Mouse (Mus musculus): ENCODE data around the gene Ccdc102a. TPM values are rescaled to one million over a fixed set of nuclear protein-coding genes. Genes with fewer than 3 reads are reported as not detected.

The Ccdc102a gene
- polyA plus RNA-seq, 1 experiment from 2014 or later, result 18.2 TPM

DNA sequence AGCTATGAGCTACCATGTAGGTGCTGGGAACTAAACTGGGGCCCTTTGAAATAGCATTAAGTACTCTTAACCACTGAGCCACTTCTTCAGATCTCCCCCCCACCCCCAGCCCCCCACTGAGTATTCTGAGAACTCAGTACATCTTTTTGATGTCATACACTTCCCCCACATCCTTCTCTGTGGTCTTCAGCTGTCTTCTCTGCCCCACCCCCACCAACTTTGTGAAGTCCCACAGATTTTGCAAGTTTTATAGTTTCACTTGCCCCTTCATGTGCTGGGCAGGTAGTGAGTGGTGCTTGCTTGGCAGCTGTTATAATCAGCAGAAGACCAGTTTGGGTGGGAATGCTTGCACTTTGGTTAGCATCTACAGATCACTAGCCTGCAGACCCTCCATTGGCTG, 1.4 kb upstream of the Ccdc102a start:
- Histone ChIP-seq H3K36me3 (no peaks in the 10 kb centered on the region), H3K9ac (no peak overlapping the region), H3K27ac (replicated peaks) (no peak overlapping the region), H3K4me3 (no peak overlapping the region), H3K9me3 (no peaks in the 10 kb centered on the region), H3K27me3 (replicated peaks) (no peaks in the 10 kb centered on the region), H3K4me1 (peaks cover 54% of the 10 kb centered on the region), H3K4me2 (no peak overlapping the region)
- ATAC-seq (ENCODE audit: extremely low read depth, insufficient number of reproducible peaks, low FRiP score, low TSS enrichment), result no peak

DNA sequence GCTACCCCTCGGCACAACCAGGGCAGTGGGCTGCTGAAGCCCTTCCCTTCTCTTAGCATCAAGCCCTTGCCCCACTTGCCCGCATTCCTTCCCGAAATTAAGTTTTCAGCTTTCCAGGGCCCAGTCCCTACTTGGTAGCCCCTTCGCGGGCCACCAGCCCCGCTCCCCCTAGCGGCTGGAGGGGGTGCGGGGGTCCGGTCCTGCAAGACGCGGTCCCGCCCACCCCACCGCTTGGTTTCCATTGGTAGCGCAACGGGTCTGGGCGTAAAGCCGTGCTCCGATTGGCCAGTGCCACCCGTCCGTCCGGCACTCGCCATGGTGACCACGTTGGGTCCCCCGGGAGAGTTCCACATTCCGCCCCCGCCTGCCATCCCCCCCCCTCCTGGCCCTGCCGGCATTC, 546 bp downstream of the Ccdc102a start:
- Histone ChIP-seq H3K36me3 (peaks cover 11% of the 10 kb centered on the region), H3K4me2 (peak overlapping the region; percentile 81), H3K27ac (replicated peaks) (peak overlapping the region; percentile 81), H3K9me3 (no peaks in the 10 kb centered on the region), H3K9ac (peak overlapping the region; percentile 85), H3K4me1 (peaks cover 61% of the 10 kb centered on the region), H3K27me3 (replicated peaks) (peaks cover 11% of the 10 kb centered on the region), H3K4me3 (peak overlapping the region; percentile 87)
- ATAC-seq (ENCODE audit: extremely low read depth, insufficient number of reproducible peaks, low FRiP score, low TSS enrichment), result peak; percentile 90
- 1% methylated on average over 27 of the region's 27 CpGs for WGBS

DNA sequence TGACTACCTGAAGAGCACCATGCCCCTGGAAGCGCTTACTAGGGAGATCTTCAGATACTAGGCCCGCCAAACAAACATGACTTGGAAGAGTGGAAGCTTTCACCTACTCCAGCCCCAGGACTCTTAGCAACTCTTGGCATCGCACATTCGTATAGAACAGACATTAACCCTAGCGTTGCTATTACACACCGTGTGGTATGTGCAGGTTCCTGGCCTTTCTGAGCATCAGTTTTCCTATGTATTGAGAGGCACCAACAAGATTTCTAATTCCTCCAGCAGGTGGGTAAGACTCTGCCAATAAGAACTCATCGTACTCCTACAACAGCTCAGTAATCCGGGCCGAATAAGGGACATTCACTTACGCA, 956 bp downstream of the Ccdc102a start:
- H3K9me3 ChIP-seq, result no peaks in the 10 kb centered on the region
- peak overlapping the region; percentile 43 for H3K27ac ChIP-seq (replicated peaks)
- H3K4me3 ChIP-seq, result peak overlapping the region; percentile 87
- H3K27me3 ChIP-seq (replicated peaks), result peaks cover 11% of the 10 kb centered on the region
- peaks cover 61% of the 10 kb centered on the region for H3K4me1 ChIP-seq
- 2% methylated on average over 10 of the region's 10 CpGs for WGBS
- H3K4me2 ChIP-seq, result peak overlapping the region; percentile 81
- ATAC-seq (ENCODE audit: extremely low read depth, insufficient number of reproducible peaks, low FRiP score, low TSS enrichment), result no peak
- H3K9ac ChIP-seq, result peak overlapping the region; percentile 85
- H3K36me3 ChIP-seq, result peaks cover 15% of the 10 kb centered on the region

DNA sequence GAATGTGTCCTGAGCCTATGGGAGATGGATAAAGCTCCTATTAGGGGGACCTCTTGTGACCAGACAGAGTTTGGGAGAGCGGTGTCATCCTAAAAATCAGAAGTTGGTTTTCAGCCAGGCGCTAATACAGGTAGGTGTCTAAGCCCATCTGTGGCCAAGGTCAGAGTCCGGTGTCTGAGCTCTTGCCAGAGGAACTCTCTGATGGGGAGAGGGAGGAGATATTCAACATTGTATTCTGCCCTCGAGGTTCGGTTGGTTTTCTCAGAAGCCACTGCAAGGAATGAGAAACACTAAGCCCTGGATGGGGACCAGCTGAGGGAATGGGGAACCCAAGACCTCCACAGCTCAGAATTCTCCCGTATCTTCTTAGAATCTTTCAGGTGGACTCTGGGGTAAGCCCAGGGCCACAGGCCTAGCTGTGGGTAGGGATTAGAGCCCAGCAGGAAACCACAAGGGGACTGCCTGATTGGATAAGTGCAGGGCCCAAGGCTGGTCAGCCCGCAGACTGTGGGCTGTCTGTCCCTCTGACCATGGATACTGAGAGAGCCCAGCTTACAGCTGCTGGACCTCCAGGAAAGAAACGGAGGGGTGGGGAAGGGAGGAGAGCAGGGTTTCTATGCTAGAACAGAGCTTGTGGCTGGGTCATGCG, 1.5 kb downstream of the Ccdc102a start:
- no peaks in the 10 kb centered on the region for H3K9me3 ChIP-seq
- WGBS, result 45% methylated on average over 9 of the region's 9 CpGs
- peaks cover 11% of the 10 kb centered on the region for H3K27me3 ChIP-seq (replicated peaks)
- peak overlapping the region; percentile 85 for H3K9ac ChIP-seq
- H3K4me2 ChIP-seq, result peak overlapping the region; percentile 81
- H3K36me3 ChIP-seq, result peaks cover 20% of the 10 kb centered on the region
- H3K4me3 ChIP-seq, result peak overlapping the region; percentile 87
- H3K27ac ChIP-seq (replicated peaks), result peak overlapping the region; percentile 43
- ATAC-seq (ENCODE audit: extremely low read depth, insufficient number of reproducible peaks, low FRiP score, low TSS enrichment), result no peak
- H3K4me1 ChIP-seq, result peaks cover 61% of the 10 kb centered on the region

DNA sequence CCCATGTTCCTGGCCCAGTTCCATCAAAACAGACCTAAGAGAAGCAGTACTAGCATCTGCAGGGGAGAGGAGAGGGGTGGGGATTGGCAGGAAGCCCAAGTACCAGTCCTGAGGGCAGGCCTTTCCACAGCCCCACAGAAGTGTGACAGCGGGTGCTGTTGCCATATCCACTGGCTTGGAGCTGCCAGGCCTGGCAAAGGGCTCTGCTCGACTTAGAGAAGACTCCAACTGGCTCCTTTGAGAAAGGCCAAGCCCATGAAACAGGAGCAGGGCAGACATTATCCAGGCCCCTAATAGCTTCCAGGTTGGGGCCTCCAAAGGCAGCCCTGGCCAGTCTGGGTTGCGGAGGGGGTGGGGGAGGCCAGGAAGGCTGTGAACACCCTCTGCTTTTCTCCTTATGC, 3.2 kb downstream of the Ccdc102a start:
- H3K27ac ChIP-seq (replicated peaks), result peak overlapping the region; percentile 68
- H3K4me3 ChIP-seq, result peak overlapping the region; percentile 5; the same call in 1 of the 2 replicates
- peaks cover 37% of the 10 kb centered on the region for H3K36me3 ChIP-seq
- peak overlapping the region; percentile 71 for H3K4me2 ChIP-seq
- ATAC-seq (ENCODE audit: extremely low read depth, insufficient number of reproducible peaks, low FRiP score, low TSS enrichment), result no peak
- peak overlapping the region; percentile 72 for H3K9ac ChIP-seq
- WGBS, result 29% methylated on average over 3 of the region's 3 CpGs
- H3K27me3 ChIP-seq (replicated peaks), result peaks cover 11% of the 10 kb centered on the region
- peaks cover 63% of the 10 kb centered on the region for H3K4me1 ChIP-seq
- no peaks in the 10 kb centered on the region for H3K9me3 ChIP-seq

DNA sequence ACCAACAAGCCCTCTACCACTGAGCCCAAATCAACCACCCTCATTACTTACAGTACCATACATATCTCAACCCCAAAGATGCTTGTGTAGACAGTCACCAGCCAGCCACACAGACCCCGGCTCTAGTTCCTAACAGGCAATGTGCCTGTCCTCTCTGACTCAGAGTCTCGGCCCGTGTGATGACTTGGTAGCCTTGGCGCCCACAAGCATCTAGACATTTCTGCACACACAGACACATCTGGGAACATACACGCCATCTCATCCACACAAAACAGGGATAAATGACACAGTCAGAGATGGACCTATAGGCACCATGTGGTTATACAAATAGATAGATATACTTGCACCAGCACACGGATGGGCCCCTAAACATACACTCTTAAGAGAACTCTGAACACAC, 3.6 kb downstream of the Ccdc102a start:
- 67% methylated on average over 6 of the region's 6 CpGs for WGBS
- no peaks in the 10 kb centered on the region for H3K9me3 ChIP-seq
- ATAC-seq (ENCODE audit: extremely low read depth, insufficient number of reproducible peaks, low FRiP score, low TSS enrichment), result no peak
- H3K27me3 ChIP-seq (replicated peaks), result peaks cover 11% of the 10 kb centered on the region
- peak overlapping the region; percentile 71 for H3K4me2 ChIP-seq
- H3K4me1 ChIP-seq, result peaks cover 63% of the 10 kb centered on the region
- H3K4me3 ChIP-seq, result 0 out of 2 replicates have a peak overlapping the region, but pooled peaks have one; percentile 5
- H3K9ac ChIP-seq, result peak overlapping the region; percentile 72; the same call in 1 of the 2 replicates
- peak overlapping the region; percentile 68; the same call in 1 of the 2 replicates for H3K27ac ChIP-seq (replicated peaks)
- peaks cover 42% of the 10 kb centered on the region for H3K36me3 ChIP-seq

DNA sequence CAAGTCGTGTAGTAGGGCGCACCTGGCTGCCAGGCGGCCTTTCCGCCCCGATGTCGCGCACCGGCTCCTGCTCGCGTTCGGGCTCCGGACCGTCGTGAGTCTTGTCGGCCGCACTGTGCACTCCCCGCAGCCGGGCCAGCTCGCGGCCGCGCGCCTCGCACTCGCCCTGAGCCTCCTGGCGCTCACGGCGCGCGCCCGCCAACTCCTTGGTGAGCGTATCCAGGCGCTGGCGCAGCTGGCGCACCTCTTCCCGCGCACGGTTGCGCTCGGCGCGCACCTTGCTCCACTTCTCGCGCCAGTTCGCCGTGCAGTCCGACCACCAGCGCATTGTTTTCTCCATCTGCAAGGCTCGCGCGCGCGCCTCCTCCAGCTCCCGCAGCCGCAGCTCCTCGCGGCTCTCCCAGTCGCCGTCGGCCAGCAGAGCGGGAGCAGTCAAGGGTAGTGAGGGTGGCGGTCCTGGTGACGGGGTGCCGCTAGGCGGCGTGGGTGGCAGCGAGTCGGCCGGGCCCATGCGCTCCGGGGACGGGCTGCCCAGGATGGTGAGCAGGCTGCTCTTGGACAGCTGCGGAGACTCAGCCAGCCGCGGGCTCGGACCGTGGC, 4.7 kb downstream of the Ccdc102a start:
- Histone ChIP-seq H3K9ac (peak overlapping the region; percentile 72), H3K36me3 (peaks cover 50% of the 10 kb centered on the region), H3K4me2 (peak overlapping the region; percentile 71), H3K4me1 (peaks cover 65% of the 10 kb centered on the region), H3K27ac (replicated peaks) (no peak overlapping the region), H3K27me3 (replicated peaks) (peaks cover 11% of the 10 kb centered on the region), H3K9me3 (no peaks in the 10 kb centered on the region), H3K4me3 (peak overlapping the region; percentile 43)
- ATAC-seq (ENCODE audit: extremely low read depth, insufficient number of reproducible peaks, low FRiP score, low TSS enrichment), result no peak
- 12% methylated on average over 77 of the region's 77 CpGs for WGBS

DNA sequence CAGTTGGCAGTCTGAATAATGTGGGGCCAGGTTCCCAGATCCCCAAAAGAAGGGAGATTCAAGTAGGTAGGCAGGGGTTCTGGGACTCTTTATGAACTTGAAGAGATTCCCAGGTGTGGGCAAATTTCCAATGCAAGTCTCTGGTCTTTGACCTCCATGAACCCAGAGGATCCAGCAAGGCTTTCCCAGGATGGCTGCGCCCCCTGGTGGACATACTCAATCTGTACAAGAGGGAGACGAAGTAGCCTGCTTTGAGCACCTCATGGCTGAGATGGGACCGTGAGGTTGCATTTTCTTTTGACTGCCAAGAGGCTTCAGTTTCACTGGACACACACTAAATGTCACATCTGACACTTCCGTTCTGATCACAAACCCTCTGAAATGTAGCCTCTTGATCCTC, 9.1 kb downstream of the Ccdc102a start:
- no peak for ATAC-seq (ENCODE audit: extremely low read depth, insufficient number of reproducible peaks, low FRiP score, low TSS enrichment)
- Histone ChIP-seq H3K4me3 (no peak overlapping the region), H3K36me3 (peaks cover 92% of the 10 kb centered on the region), H3K27ac (replicated peaks) (no peak overlapping the region), H3K9ac (no peak overlapping the region), H3K9me3 (no peaks in the 10 kb centered on the region), H3K4me2 (no peak overlapping the region), H3K27me3 (replicated peaks) (peaks cover 11% of the 10 kb centered on the region), H3K4me1 (peaks cover 55% of the 10 kb centered on the region)
- WGBS, result 7% methylated on average over 4 of the region's 4 CpGs

DNA sequence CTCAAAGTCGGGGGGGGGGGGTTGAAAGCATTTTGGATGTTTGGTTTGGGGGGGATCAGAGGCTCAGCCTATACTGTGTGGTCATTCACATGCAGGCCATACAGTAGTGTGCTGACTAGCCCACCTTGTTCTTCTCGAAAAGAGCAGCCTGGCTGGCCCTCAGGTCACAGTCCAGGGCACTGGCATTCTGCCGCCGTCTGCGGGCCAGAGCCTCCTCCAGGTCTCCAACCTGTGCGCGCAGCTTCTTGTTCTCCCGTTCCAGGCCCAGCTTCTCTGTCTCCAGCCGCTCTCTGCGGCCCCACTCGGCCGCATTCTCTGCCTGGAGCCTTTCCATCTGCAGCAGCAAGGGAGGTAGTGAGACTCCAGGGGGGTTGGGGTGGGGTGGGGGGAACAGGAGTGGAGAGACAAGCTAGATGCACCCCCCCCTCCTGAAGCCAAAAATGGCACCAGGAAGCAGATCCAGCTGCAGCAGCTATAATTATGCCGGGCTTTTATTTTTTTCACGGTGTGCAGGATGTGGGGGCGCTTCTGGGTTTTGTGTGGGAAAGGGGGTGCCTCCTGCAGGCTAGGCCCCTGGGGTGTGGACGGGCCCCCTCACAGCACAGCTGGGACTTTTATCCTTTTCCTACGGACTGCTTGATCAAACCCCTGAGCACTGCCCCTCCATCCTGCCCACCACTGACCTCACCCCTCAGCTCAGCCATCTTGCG, 10.2 kb downstream of the Ccdc102a start:
- H3K9ac ChIP-seq, result peak overlapping the region; percentile 7; the same call in 1 of the 2 replicates
- H3K36me3 ChIP-seq, result peaks cover 96% of the 10 kb centered on the region
- no peak overlapping the region for H3K4me3 ChIP-seq
- no peaks in the 10 kb centered on the region for H3K9me3 ChIP-seq
- ATAC-seq (ENCODE audit: extremely low read depth, insufficient number of reproducible peaks, low FRiP score, low TSS enrichment), result no peak
- H3K4me2 ChIP-seq, result no peak overlapping the region
- H3K27me3 ChIP-seq (replicated peaks), result peaks cover 3% of the 10 kb centered on the region
- no peak overlapping the region for H3K27ac ChIP-seq (replicated peaks)
- 74% methylated on average over 18 of the region's 18 CpGs for WGBS
- H3K4me1 ChIP-seq, result peaks cover 50% of the 10 kb centered on the region

DNA sequence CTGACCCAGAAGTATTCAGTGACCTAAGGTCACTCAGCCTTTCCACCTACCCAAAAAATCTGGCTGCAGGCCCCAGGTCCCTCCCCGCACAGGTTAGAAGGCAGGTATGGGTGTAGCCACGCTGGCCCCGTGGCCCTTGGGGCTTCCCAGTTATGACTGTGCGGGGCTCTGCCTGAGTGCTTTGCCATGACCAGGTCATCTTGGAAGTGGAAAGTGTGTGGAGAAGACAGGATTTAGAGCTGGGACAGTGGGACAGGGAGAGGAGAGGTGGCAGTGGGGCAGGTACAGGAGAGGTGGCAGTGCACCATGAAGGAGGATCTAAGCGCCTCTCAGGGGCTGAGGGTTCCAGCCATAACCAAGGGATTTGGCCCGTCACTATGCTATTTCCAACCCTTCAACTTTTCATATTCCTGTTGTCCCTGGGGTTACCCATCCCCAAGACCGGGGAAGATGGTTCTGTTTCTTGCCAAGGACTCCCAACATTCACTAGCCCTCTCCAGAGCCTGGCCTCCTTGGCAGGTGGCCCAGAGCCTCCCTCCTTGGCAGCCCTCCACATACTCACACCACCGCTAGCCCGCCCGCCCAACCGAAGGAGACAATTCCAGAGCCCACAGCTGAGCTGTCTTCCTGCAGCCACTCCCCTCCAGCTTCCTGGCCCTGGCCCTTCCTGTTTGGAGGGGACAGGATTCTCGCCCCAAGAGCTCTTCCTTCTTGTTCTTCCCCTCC, 13.3 kb downstream of the Ccdc102a start:
- 57% methylated on average over 12 of the region's 12 CpGs for WGBS
- no peak overlapping the region for H3K4me3 ChIP-seq
- no peak overlapping the region for H3K4me2 ChIP-seq
- H3K4me1 ChIP-seq, result peaks cover 57% of the 10 kb centered on the region
- H3K27me3 ChIP-seq (replicated peaks), result no peaks in the 10 kb centered on the region
- no peak for ATAC-seq (ENCODE audit: extremely low read depth, insufficient number of reproducible peaks, low FRiP score, low TSS enrichment)
- H3K9me3 ChIP-seq, result no peaks in the 10 kb centered on the region
- H3K27ac ChIP-seq (replicated peaks), result peak overlapping the region; percentile 74
- H3K36me3 ChIP-seq, result peaks cover 77% of the 10 kb centered on the region
- peak overlapping the region; percentile 60 for H3K9ac ChIP-seq

DNA sequence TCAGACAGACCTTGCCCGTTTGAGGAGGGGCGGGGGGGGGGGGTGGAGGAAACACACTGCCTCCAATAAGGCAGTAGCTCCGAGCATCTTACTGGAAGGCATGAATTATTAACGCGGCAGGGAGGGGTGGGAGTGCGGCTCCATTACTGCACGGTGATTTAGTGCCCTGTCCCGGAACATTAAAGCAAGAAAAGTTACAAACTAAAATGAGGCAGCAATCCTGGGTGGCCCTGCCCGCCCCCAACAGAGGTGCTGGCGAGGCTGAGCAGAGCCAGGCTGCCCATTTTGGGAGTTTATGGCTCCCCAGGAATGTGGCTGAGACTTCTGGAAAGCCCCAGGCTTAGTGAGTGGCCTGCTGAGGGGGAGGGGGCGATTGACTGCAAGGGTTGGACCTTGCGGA, 14.2 kb downstream of the Ccdc102a start:
- Histone ChIP-seq H3K36me3 (peaks cover 70% of the 10 kb centered on the region), H3K9ac (no peak overlapping the region), H3K27ac (replicated peaks) (no peak overlapping the region), H3K4me3 (no peak overlapping the region), H3K9me3 (no peaks in the 10 kb centered on the region), H3K4me2 (no peak overlapping the region), H3K4me1 (peaks cover 65% of the 10 kb centered on the region), H3K27me3 (replicated peaks) (no peaks in the 10 kb centered on the region)
- 66% methylated on average over 12 of the region's 12 CpGs for WGBS
- ATAC-seq (ENCODE audit: extremely low read depth, insufficient number of reproducible peaks, low FRiP score, low TSS enrichment), result no peak
